Mouse (Mus musculus) right cerebral cortex, postnatal 14 days (tissue): ENCODE measurements around the gene Plk3.

Experiments used
- DNase-seq: peaks from one replicate; pipeline ENCODE4 v3.0.0; 2022

Plk3 gene

DNA sequence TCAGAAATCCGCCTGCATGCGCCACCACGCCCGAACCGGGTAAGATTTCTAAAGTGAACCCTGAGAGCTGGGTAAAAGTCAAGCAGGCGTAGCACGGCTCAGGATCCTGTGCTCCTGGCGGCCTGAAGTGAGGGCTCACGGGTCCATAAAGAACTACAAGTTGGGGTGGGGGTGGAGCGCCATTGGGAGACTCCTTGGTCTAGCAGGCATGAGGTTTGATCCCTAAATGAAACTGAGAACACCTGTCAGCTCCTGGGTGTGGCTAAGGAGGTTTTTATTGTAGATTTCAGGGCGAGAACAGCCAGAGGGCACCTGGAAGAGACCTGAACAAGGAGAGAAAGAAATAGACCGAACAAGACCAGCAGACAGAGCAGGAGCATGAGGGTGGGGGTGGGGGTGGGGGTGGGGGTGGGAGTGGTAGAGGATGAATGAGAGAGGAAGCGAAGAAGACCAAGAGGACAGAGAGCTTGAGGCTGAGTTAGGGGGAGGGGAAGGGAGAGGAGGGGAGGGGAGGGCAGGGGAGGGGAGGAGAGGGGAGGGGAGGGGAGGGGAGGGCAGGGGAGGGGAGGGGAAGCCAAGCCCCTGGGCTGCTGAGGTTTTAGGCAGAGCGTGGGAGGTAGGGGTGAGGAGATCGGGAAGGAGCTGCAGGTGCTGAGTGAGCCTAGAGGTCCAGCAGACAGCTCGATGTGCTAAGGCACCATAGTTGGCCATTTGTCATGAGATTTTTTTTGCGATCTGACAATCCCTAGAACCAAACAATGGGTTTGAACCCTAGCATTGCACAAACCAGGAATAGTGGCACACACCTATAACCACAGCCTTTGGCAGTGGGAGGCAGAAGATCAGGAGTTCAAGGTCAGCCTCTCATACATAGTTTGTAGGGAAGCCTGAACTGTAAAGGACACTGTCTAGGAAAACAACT, 4.8 kb upstream of the Plk3 start:
- no peak for DNase-seq

- DNase-seq = no peak
Measured at GRCm38 (mm10) chr4:117136034-117136433, 2.3 kb upstream of the Plk3 start.

DNA sequence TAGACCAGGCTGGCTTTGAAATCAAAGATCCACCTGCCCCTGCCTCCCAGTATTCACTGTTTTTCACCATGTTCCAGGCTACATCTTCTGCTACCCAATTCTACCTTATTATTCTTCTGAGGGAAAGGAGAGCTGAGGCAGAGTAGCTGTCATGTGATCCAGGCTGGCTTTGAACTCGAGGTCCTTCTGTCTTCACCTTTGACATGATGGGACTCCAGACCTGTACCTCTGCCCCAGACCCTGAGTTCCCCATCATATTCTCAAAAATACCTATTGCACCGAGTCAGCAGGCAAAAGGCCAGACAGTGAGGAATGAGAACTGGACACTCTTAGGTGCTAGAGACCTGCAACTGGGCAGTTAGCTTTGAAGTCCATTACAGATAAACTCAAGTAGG, 835 bp upstream of the Plk3 start:
- DNase-seq = no peak

DNA sequence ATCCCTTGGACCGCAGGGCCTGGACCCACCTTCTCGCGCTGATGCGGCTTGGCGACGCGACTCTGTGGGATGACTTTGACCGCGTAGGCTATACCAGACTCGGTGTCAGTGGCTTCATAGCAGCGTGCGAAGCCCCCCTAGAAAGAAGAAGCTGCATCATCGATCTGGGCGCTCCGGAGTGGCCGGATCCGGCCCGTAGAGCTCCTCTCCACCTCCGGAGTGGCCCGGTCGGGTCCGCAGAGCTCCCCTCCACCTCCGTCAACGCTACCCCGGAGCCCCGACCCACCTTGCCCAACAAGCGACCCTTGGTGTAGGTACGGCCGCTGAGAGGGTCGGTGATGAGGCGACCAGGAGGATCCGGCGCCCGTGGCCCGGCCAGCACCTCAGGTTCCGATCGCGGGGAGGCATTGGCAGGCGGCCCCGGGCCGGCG, 382 bp downstream of the Plk3 start:
- DNase-seq = no peak

GRCm38 (mm10) chr4:117132794-117133143, 994 bp downstream of the Plk3 start:
- DNase-seq = no peak

GRCm38 (mm10) chr4:117131890-117132793, 1.6 kb downstream of the Plk3 start:
- DNase-seq = no peak

GRCm38 (mm10) chr4:117131198-117131597, 2.6 kb downstream of the Plk3 start:
- DNase-seq = no peak

DNA sequence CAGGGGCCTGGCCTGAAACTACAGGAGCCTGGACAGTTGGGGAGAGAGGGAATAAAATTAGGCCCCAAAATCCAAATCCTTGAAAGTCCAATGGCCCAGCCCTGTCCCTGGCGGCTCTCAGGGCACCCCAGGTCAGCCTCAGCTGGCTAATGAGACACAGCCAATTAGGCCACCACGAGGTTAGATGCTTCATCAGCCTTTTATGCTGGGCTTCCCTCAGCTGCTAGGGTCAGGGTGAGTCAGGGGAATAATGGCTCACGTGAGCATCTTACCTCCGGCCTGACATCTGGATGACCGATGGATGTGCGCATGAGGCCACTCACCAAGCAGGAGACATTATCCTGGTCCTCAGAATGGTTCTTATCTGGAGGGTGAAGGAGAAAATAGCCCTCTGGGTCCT, 3.0 kb downstream of the Plk3 start:
- no peak for DNase-seq

- no peak for DNase-seq
Measured at GRCm38 (mm10) chr4:117127991-117128686, 5.6 kb downstream of the Plk3 start.

GRCm38 (mm10) chr4:117126675-117127290, 7.0 kb downstream of the Plk3 start, which contains the start of gene Tctex1d4:
Tctex1d4 (plus strand) TSS chr4:117126794.
- no peak for DNase-seq

GRCm38 (mm10) chr4:117125910-117126674, 7.7 kb downstream of the Plk3 start:
- no peak for DNase-seq

GRCm38 (mm10) chr4:117125348-117125909, 8.3 kb downstream of the Plk3 start, which contains the start of gene Btbd19:
Btbd19 (minus strand) TSS chr4:117125725.
- peak; percentile 77 for DNase-seq

GRCm38 (mm10) chr4:117124518-117125347, 9.0 kb downstream of the Plk3 start:
- no peak for DNase-seq

DNA sequence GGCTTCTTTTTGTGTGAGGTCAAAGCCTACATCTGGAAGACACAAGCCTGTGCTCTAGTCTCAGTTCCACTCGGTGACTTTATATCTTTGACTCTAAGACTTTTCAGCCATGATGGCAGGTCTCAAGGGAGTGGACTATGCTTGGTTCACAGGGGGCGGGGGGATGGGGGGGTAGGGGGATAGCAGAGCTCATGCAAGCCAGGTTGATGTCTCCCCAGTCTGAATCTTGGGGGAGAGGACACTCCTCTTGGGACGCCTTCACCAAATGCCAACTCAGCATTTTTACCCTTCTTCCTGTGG, 9.6 kb downstream of the Plk3 start:
- DNase-seq = no peak

GRCm38 (mm10) chr4:117123546-117124217, 10.1 kb downstream of the Plk3 start:
- no peak for DNase-seq

DNA sequence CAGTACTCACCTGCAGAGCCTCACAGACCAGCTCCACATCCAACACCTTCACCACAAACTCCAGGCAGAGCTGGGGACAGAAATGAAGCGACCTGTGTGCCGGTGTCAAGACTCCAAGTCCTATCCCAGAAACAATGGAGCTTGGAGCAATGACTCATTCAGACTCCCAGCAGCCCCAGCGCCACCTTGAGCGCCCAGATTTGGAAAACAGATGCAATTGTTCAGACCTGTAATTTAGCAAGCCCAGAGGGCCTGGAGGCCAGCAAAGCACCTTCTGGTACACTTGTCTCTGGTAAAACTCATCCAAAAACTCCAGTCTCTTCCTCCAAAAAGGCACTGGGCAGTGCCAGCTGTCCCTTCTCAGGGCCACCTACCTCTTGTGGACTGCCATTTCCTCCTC, 11.6 kb downstream of the Plk3 start:
- no peak for DNase-seq

GRCm38 (mm10) chr4:117120445-117121414, 13.0 kb downstream of the Plk3 start:
- peak; percentile 91 for DNase-seq

DNA sequence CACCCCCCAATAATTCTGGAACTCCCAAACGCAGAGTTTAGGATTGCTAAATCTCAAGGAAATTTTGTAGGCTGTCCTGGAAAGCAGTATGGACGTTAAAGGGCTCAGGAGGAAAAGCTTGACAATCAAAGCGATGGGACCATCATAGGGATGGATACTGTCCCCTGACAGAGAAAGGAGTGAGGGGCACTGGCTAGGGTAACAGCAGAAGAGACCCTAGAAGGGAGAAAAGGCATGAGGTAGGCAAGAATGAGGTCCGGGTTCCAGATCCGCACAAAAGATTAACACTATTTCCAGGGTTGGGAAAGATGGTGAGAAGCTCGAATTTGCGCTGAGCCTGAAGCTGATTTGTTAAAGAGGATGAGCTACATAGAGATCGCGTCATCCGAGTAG, 13.7 kb downstream of the Plk3 start:
- no peak for DNase-seq

GRCm38 (mm10) chr4:117119636-117120035, 14.1 kb downstream of the Plk3 start:
- no peak for DNase-seq
